Mouse (Mus musculus): ENCODE measurements at regions not wholly inside any gene's neighbourhood (a gene's known extent, or its start where the extent isn't known, plus 50 kb on each side); places are given as distances from the start of the nearest gene placed in this dataset.

- DNase-seq (ENCODE audit: low read depth, low spot score), result no peak
Observed at GRCm38 (mm10) chr10:96493706-96494105, 123.1 kb upstream of the Btg1 start.

GRCm38 (mm10) chr10:96496700-96497099 lies 120.1 kb upstream of the Btg1 start:
- no peak for DNase-seq (ENCODE audit: low read depth, low spot score)

- no peak for DNase-seq (ENCODE audit: low read depth, low spot score)
Observed at GRCm38 (mm10) chr10:96497482-96497881, 119.3 kb upstream of the Btg1 start.

GRCm38 (mm10) chr10:96499274-96499673 lies 117.5 kb upstream of the Btg1 start:
- DNase-seq (ENCODE audit: low read depth, low spot score), result no peak

GRCm38 (mm10) chr10:96502090-96502728 lies 114.6 kb upstream of the Btg1 start:
- no peak for DNase-seq (ENCODE audit: low read depth, low spot score)

- DNase-seq (ENCODE audit: low read depth, low spot score), result no peak
Observed at GRCm38 (mm10) chr10:96502736-96503135, 114.1 kb upstream of the Btg1 start.

- no peak for DNase-seq (ENCODE audit: low read depth, low spot score)
Observed at GRCm38 (mm10) chr10:96504340-96504739, 112.5 kb upstream of the Btg1 start.

- DNase-seq (ENCODE audit: low read depth, low spot score), result no peak
Observed at GRCm38 (mm10) chr10:96515164-96515922, 101.5 kb upstream of the Btg1 start.

- no peak for DNase-seq (ENCODE audit: low read depth, low spot score)
Observed at GRCm38 (mm10) chr10:96515923-96516258, 100.9 kb upstream of the Btg1 start.

- no peak for DNase-seq (ENCODE audit: low read depth, low spot score)
Observed at GRCm38 (mm10) chr10:96519411-96519810, 97.4 kb upstream of the Btg1 start.

- DNase-seq (ENCODE audit: low read depth, low spot score), result no peak
Observed at GRCm38 (mm10) chr10:96520995-96521760, 95.6 kb upstream of the Btg1 start.

- no peak for DNase-seq (ENCODE audit: low read depth, low spot score)
Observed at GRCm38 (mm10) chr10:96523967-96524801, 92.6 kb upstream of the Btg1 start.

GRCm38 (mm10) chr10:96527864-96528263 lies 88.9 kb upstream of the Btg1 start:
- DNase-seq (ENCODE audit: low read depth, low spot score), result no peak

GRCm38 (mm10) chr10:96534547-96535124 lies 82.2 kb upstream of the Btg1 start:
- no peak for DNase-seq (ENCODE audit: low read depth, low spot score)

GRCm38 (mm10) chr10:96535461-96535860 lies 81.3 kb upstream of the Btg1 start:
- DNase-seq (ENCODE audit: low read depth, low spot score), result no peak

GRCm38 (mm10) chr10:96540828-96541227 lies 76.0 kb upstream of the Btg1 start:
- DNase-seq (ENCODE audit: low read depth, low spot score), result no peak

GRCm38 (mm10) chr10:96545312-96545711 lies 71.5 kb upstream of the Btg1 start:
- DNase-seq (ENCODE audit: low read depth, low spot score), result no peak

GRCm38 (mm10) chr10:96545761-96546388 lies 70.9 kb upstream of the Btg1 start:
- no peak for DNase-seq (ENCODE audit: low read depth, low spot score)

GRCm38 (mm10) chr10:96549651-96550050 lies 67.2 kb upstream of the Btg1 start:
- peak; percentile 13 for DNase-seq (ENCODE audit: low read depth, low spot score)

- no peak for DNase-seq (ENCODE audit: low read depth, low spot score)
Observed at GRCm38 (mm10) chr10:96550266-96550665, 66.5 kb upstream of the Btg1 start.

GRCm38 (mm10) chr10:96557336-96557735 lies 59.5 kb upstream of the Btg1 start:
- DNase-seq (ENCODE audit: low read depth, low spot score), result peak; percentile 10
